Mouse (Mus musculus): Measurements from ENCODE around the gene Taf12.

Gene Taf12

GRCm38 (mm10) chr4:132274156-132274862, at the start of gene Taf12:
TSS of gene Taf12 (plus strand) at chr4:132274375.
- DNase-seq = peak; percentile 94

GRCm38 (mm10) chr4:132230422-132230821, 43.8 kb upstream of the Taf12 start:
- no peak for DNase-seq

- DNase-seq = no peak
Measured at GRCm38 (mm10) chr4:132234710-132235109, 39.5 kb upstream of the Taf12 start.

- no peak for DNase-seq
Measured at GRCm38 (mm10) chr4:132238356-132238755, 35.8 kb upstream of the Taf12 start.

GRCm38 (mm10) chr4:132240367-132240766, 33.8 kb upstream of the Taf12 start:
- DNase-seq = no peak

- no peak for DNase-seq
Measured at GRCm38 (mm10) chr4:132241208-132241607, 33.0 kb upstream of the Taf12 start.

GRCm38 (mm10) chr4:132245643-132246042, 28.5 kb upstream of the Taf12 start:
- DNase-seq = no peak

- DNase-seq = no peak
Measured at GRCm38 (mm10) chr4:132247451-132247997, 26.7 kb upstream of the Taf12 start.

GRCm38 (mm10) chr4:132251596-132251995, 22.6 kb upstream of the Taf12 start:
- no peak for DNase-seq

GRCm38 (mm10) chr4:132253128-132253527, 21.0 kb upstream of the Taf12 start:
- no peak for DNase-seq

GRCm38 (mm10) chr4:132253622-132254021, 20.6 kb upstream of the Taf12 start:
- DNase-seq = no peak

- DNase-seq = no peak
Measured at GRCm38 (mm10) chr4:132254986-132255385, 19.2 kb upstream of the Taf12 start.

GRCm38 (mm10) chr4:132256384-132256783, 17.8 kb upstream of the Taf12 start:
- no peak for DNase-seq

- no peak for DNase-seq
Measured at GRCm38 (mm10) chr4:132259248-132259647, 14.9 kb upstream of the Taf12 start.

GRCm38 (mm10) chr4:132260404-132261379, 13.5 kb upstream of the Taf12 start:
- DNase-seq = peak; percentile 59

GRCm38 (mm10) chr4:132261514-132262357, 12.4 kb upstream of the Taf12 start, which contains the start of gene Gmeb1:
TSS of gene Gmeb1 (minus strand) at chr4:132261602.
- DNase-seq = peak; percentile 84

GRCm38 (mm10) chr4:132262358-132262616, 11.9 kb upstream of the Taf12 start:
- no peak for DNase-seq

GRCm38 (mm10) chr4:132263313-132263712, 10.9 kb upstream of the Taf12 start:
- DNase-seq = no peak

- DNase-seq = no peak
Measured at GRCm38 (mm10) chr4:132266835-132267349, 7.3 kb upstream of the Taf12 start.

GRCm38 (mm10) chr4:132268871-132269739, 5.1 kb upstream of the Taf12 start:
- no peak for DNase-seq

- DNase-seq = peak; percentile 87
Measured at GRCm38 (mm10) chr4:132269740-132270560, 4.2 kb upstream of the Taf12 start.
